Mouse (Mus musculus): ENCODE data around the gene Slc34a1. TPM values are rescaled to one million over a fixed set of nuclear protein-coding genes. Genes with fewer than 3 reads are reported as not detected.

The Slc34a1 gene
- polyA plus RNA-seq, 1 experiment from 2014 or later = not detected

DNA sequence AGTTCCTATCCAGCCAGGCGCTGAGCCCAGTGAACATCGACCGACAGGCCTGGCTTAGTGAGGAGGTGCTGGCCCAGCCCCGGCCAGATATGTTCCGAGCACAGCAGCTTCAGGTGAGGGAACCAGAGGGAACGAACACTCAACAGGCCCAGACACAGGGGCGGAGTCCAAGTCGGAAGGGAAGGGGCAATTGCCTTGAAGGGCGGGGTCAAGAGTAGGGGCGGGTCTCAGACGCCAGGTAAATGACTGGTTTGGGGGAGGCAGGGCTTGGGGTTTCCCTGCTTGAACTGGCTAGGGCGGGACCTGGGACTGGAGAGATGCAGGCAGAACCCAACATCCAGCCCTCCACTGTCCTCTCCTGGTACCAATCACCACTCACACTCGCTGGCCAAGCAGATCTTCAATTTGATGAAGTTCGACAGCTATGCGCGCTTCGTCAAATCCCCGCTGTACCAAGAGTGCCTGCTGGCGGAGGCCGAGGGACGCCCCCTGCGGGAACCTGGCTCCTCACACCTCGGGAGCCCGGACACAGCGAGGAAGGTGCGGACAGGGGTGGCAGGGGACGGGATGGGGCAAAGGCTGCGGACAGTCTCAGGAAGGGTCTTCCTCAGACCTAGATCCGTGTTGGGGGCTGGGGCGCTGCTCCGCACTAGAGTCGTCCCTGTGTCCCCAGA lies 18.9 kb upstream of the Slc34a1 start:
- peaks cover 47% of the 10 kb centered on the region for H3K27me3 ChIP-seq (replicated peaks)
- WGBS (ENCODE audit: insufficient replicate concordance) = 60% methylated on average over 32 of the region's 32 CpGs
- no peak overlapping the region for H3K9ac ChIP-seq
- H3K9me3 ChIP-seq (replicated peaks) = no peaks in the 10 kb centered on the region
- H3K4me1 ChIP-seq = no peaks in the 10 kb centered on the region
- peak; percentile 35; the same call in 1 of the 2 replicates for ATAC-seq
- H3K36me3 ChIP-seq = no peaks in the 10 kb centered on the region
- no peak overlapping the region for H3K4me3 ChIP-seq
- peak overlapping the region; percentile 27; the same call in 1 of the 2 replicates for H3K4me2 ChIP-seq
- no peak overlapping the region for H3K27ac ChIP-seq

GRCm38 (mm10) chr13:55381790-55382189 lies 16.2 kb upstream of the Slc34a1 start:
- H3K9me3 ChIP-seq (replicated peaks) = no peaks in the 10 kb centered on the region
- no peaks in the 10 kb centered on the region for H3K36me3 ChIP-seq
- H3K27me3 ChIP-seq (replicated peaks) = peaks cover 39% of the 10 kb centered on the region
- no peaks in the 10 kb centered on the region for H3K4me1 ChIP-seq
- H3K9ac ChIP-seq = no peak overlapping the region
- no peak overlapping the region for H3K4me2 ChIP-seq
- 84% methylated on average over 4 of the region's 4 CpGs for WGBS (ENCODE audit: insufficient replicate concordance)
- ATAC-seq = no peak
- no peak overlapping the region for H3K4me3 ChIP-seq
- no peak overlapping the region for H3K27ac ChIP-seq

DNA sequence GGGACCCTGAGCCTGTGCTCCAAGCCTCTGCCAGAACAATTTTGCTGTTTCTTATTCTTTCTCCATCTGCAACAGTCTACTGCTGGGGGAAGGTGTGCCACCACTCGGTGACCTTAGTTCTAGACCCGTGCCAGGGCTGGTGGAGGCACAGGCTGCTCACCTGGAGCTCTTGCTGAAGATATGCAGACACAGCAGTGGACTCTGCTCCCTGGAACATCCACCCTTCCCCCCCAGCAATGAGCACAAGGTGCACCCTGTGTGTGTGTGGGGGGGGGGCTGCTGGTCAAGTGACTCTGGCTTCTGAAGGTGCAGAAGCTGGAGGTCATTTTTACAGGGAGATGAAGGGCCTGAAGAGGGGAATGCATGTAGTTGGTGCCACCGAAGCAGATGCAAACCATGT lies 7.3 kb upstream of the Slc34a1 start:
- 68% methylated on average over 3 of the region's 3 CpGs for WGBS (ENCODE audit: insufficient replicate concordance)
- peak overlapping the region; percentile 38 for H3K27ac ChIP-seq
- H3K27me3 ChIP-seq (replicated peaks) = peaks cover 20% of the 10 kb centered on the region; the same call in 1 of the 2 replicates
- no peaks in the 10 kb centered on the region for H3K4me1 ChIP-seq
- no peaks in the 10 kb centered on the region for H3K9me3 ChIP-seq (replicated peaks)
- peak; percentile 42; the same call in 1 of the 2 replicates for ATAC-seq
- no peak overlapping the region for H3K4me3 ChIP-seq
- H3K9ac ChIP-seq = no peak overlapping the region
- H3K36me3 ChIP-seq = no peaks in the 10 kb centered on the region
- no peak overlapping the region for H3K4me2 ChIP-seq

DNA sequence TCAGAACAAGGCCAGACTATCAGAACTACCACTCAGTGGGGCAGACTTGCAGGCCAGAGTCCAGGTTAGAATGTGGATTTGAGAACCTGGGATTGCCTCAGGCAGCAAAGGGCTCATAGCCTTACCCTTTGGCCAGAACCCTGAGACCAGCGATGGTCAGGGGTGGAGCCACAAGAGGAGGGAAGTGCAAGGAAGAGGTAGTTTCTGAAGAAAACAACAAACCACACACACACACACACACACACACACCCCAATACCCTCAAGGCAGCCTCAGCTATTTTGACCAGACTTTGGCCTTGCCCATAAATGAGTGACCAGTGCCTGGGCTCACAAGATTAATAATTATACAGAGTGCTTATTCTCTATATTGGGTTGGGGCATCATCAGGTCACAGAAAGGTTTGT lies 6.4 kb upstream of the Slc34a1 start:
- Histone ChIP-seq H3K27ac (peak overlapping the region; percentile 38; the same call in 1 of the 2 replicates), H3K9ac (no peak overlapping the region), H3K4me3 (no peak overlapping the region), H3K27me3 (replicated peaks) (peaks cover 28% of the 10 kb centered on the region), H3K36me3 (no peaks in the 10 kb centered on the region), H3K4me2 (no peak overlapping the region), H3K9me3 (replicated peaks) (no peaks in the 10 kb centered on the region), H3K4me1 (no peaks in the 10 kb centered on the region)
- peak; percentile 36; the same call in 1 of the 2 replicates for ATAC-seq
- 56% methylated on average over 1 of the region's 1 CpGs for WGBS (ENCODE audit: insufficient replicate concordance)

GRCm38 (mm10) chr13:55392933-55393332 lies 5.1 kb upstream of the Slc34a1 start:
- Histone ChIP-seq H3K4me1 (no peaks in the 10 kb centered on the region), H3K27ac (no peak overlapping the region)

GRCm38 (mm10) chr13:55399300-55400038 lies 1.5 kb downstream of the Slc34a1 start:
- no peak overlapping the region for H3K9ac ChIP-seq
- no peak for ATAC-seq
- H3K4me1 ChIP-seq = no peaks in the 10 kb centered on the region
- H3K27ac ChIP-seq = no peak overlapping the region
- 27% methylated on average over 5 of the region's 5 CpGs for WGBS (ENCODE audit: insufficient replicate concordance)
- H3K9me3 ChIP-seq (replicated peaks) = no peaks in the 10 kb centered on the region
- H3K27me3 ChIP-seq (replicated peaks) = peaks cover 94% of the 10 kb centered on the region
- no peaks in the 10 kb centered on the region for H3K36me3 ChIP-seq
- H3K4me3 ChIP-seq = no peak overlapping the region
- H3K4me2 ChIP-seq = no peak overlapping the region

More at GRCm38 (mm10) chr13:55392933-55393332, 5.1 kb upstream of the Slc34a1 start:
- H3K27me3 ChIP-seq (replicated peaks) = peaks cover 37% of the 10 kb centered on the region
- no peak overlapping the region for H3K4me3 ChIP-seq
- no peak overlapping the region for H3K9ac ChIP-seq
- no peak for ATAC-seq
- no peaks in the 10 kb centered on the region for H3K9me3 ChIP-seq (replicated peaks)
- H3K36me3 ChIP-seq = no peaks in the 10 kb centered on the region
- no peak overlapping the region for H3K4me2 ChIP-seq
- WGBS (ENCODE audit: insufficient replicate concordance) = 49% methylated on average over 4 of the region's 4 CpGs

GRCm38 (mm10) chr13:55400039-55400346 lies 2.0 kb downstream of the Slc34a1 start:
- no peak overlapping the region for H3K27ac ChIP-seq
- H3K4me3 ChIP-seq = no peak overlapping the region
- no peak overlapping the region for H3K4me2 ChIP-seq
- no peak overlapping the region for H3K9ac ChIP-seq
- H3K27me3 ChIP-seq (replicated peaks) = peaks cover 92% of the 10 kb centered on the region
- WGBS (ENCODE audit: insufficient replicate concordance) = 52% methylated on average over 1 of the region's 1 CpGs
- no peaks in the 10 kb centered on the region for H3K9me3 ChIP-seq (replicated peaks)
- H3K4me1 ChIP-seq = no peaks in the 10 kb centered on the region
- ATAC-seq = no peak
- H3K36me3 ChIP-seq = no peaks in the 10 kb centered on the region

GRCm38 (mm10) chr13:55403266-55403665 lies 5.3 kb downstream of the Slc34a1 start:
- no peak overlapping the region for H3K4me2 ChIP-seq
- H3K27me3 ChIP-seq (replicated peaks) = peaks cover 93% of the 10 kb centered on the region
- H3K36me3 ChIP-seq = no peaks in the 10 kb centered on the region
- no peak overlapping the region for H3K9ac ChIP-seq
- ATAC-seq = no peak
- H3K27ac ChIP-seq = no peak overlapping the region
- H3K4me1 ChIP-seq = 0 out of 2 replicates have a peak, but pooled peaks cover 3% of the 10 kb centered on the region
- 67% methylated on average over 7 of the region's 7 CpGs for WGBS (ENCODE audit: insufficient replicate concordance)
- H3K9me3 ChIP-seq (replicated peaks) = no peaks in the 10 kb centered on the region
- H3K4me3 ChIP-seq = no peak overlapping the region

GRCm38 (mm10) chr13:55403935-55404852 lies 6.2 kb downstream of the Slc34a1 start:
- Histone ChIP-seq H3K4me2 (no peak overlapping the region), H3K4me3 (no peak overlapping the region), H3K27me3 (replicated peaks) (peaks cover 93% of the 10 kb centered on the region), H3K4me1 (0 out of 2 replicates have a peak, but pooled peaks cover 3% of the 10 kb centered on the region), H3K9me3 (replicated peaks) (no peaks in the 10 kb centered on the region), H3K9ac (no peak overlapping the region), H3K36me3 (no peaks in the 10 kb centered on the region), H3K27ac (no peak overlapping the region)
- ATAC-seq = no peak
- WGBS (ENCODE audit: insufficient replicate concordance) = 61% methylated on average over 15 of the region's 15 CpGs

DNA sequence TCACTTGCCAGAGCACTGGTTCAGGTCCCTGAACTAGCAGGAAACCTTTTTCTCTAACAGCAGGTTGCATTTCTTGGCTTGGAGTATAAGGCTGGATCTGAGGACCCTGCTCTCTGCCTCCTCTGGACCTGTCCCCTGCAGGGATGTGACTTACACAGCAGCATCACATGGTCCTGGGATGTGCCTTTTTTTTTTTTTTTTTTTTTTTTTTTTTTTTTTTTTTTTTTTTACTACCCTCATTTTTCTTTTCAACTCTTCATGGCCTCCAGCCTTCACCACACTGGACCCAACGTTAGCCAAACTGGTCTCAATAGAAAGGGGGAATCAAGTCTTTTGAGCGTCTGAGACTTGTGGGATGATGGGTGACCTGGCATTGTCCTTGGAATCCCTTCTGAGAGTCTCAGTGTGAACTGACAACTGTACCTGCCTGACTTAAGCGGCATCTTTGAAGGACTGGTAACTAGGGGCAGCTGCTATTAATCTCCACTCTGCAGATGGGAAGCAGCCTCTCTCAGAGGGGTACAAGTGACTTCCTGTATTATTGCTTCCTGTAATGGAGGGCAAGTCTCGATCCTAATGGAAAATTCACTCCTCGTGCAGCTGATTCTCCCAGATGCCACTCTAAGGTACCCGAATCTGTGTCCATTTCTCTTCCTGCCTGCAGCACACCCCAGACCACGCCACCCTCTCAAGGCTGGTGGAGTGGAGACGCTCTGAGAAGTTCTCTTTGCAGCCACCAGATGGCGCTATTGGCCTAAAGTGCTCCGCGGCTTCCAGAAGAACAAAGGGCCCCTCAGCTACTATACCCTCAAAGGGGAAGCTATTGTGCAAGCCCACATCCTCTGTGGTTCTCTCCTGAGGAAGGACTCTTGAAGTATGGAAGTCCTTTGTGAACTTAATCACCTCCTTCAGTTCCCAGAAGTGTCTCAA lies 7.1 kb downstream of the Slc34a1 start:
- Histone ChIP-seq H3K9me3 (replicated peaks) (no peaks in the 10 kb centered on the region), H3K27me3 (replicated peaks) (peaks cover 93% of the 10 kb centered on the region), H3K27ac (no peak overlapping the region), H3K4me2 (no peak overlapping the region), H3K9ac (no peak overlapping the region), H3K36me3 (no peaks in the 10 kb centered on the region), H3K4me3 (no peak overlapping the region), H3K4me1 (0 out of 2 replicates have a peak, but pooled peaks cover 3% of the 10 kb centered on the region)
- 10% methylated on average over 11 of the region's 11 CpGs for WGBS (ENCODE audit: insufficient replicate concordance)
- peak; percentile 58 for ATAC-seq
